Mouse (Mus musculus) stomach, embryonic 16.5 days (tissue): ENCODE data around the gene Xpr1. TPM values are rescaled to one million over a fixed set of nuclear protein-coding genes. Genes with fewer than 3 reads are reported as not detected.

Experiments used
- ATAC-seq: fragments of 200-750 bp; cut with Nextera tagmentation; 2 replicates; pipeline ENCODE4 v1.8.0; 2017; ENCODE audit warnings: moderate number of reproducible peaks, moderate TSS enrichment; ENCODE audit not compliant: insufficient read depth, low FRiP score
- H3K27ac ChIP-seq: fragments of 300-500 bp; sonication (generic); 2 replicates; pipeline ENCODE4 v1.5.1; 2014; ENCODE audit warnings: low read length
- H3K27me3 ChIP-seq: fragments of 300-500 bp; sonication (generic); 2 replicates; pipeline ENCODE4 v1.6.1; 2014; ENCODE audit warnings: low read length, control low read depth, mixed read lengths; ENCODE audit not compliant: control insufficient read depth, insufficient read depth
- H3K36me3 ChIP-seq: fragments of 300-500 bp; sonication (generic); 2 replicates; pipeline ENCODE4 v1.6.1; 2014; ENCODE audit warnings: low read length; ENCODE audit not compliant: control insufficient read depth, insufficient read depth
- H3K4me1 ChIP-seq: fragments of 300-500 bp; sonication (generic); 2 replicates; pipeline ENCODE4 v1.6.1; 2014; ENCODE audit warnings: low read length, control low read depth, mixed read lengths; ENCODE audit not compliant: control insufficient read depth, insufficient read depth
- H3K4me2 ChIP-seq: fragments of 300-500 bp; sonication (generic); 2 replicates; pipeline ENCODE4 v1.6.1; 2014; ENCODE audit warnings: low read depth, low read length, mixed read lengths
- H3K4me3 ChIP-seq: fragments of 300-500 bp; sonication (generic); replicated peaks from 2 replicates; pipeline ENCODE4 v1.5.1; 2014; ENCODE audit warnings: mild to moderate bottlenecking, low read length
- H3K9ac ChIP-seq: fragments of 300-500 bp; sonication (generic); 2 replicates; pipeline ENCODE4 v1.6.1; 2014; ENCODE audit warnings: low read length
- H3K9me3 ChIP-seq: fragments of 300-500 bp; sonication (generic); replicated peaks from 2 replicates; pipeline ENCODE4 v1.6.1; 2016; ENCODE audit warnings: low read length, control low read depth; ENCODE audit not compliant: control insufficient read depth
- WGBS: fragments of 180-500 bp; shearing (Covaris S2); extraction: QIAGEN DNeasy Blood & Tissue Kit; methylation state at CpG from one replicate; pipeline ENCODE4 v1.1.7; 2014; 5-methylcytosine and 5-hydroxymethylcytosine counted together
- polyA plus RNA-seq: library from polyadenylated mRNA; unstranded; fragments of >200 nt; fragmentation: Nextera tagmentation; extraction: Ambion mirVana; gene quantifications from 2 replicates; pipeline ENCODE4 v1.2.1, GENCODE M21; 2015

Gene Xpr1
- polyA plus RNA-seq, 1 experiment from 2014 or later, result 7.8 TPM

DNA sequence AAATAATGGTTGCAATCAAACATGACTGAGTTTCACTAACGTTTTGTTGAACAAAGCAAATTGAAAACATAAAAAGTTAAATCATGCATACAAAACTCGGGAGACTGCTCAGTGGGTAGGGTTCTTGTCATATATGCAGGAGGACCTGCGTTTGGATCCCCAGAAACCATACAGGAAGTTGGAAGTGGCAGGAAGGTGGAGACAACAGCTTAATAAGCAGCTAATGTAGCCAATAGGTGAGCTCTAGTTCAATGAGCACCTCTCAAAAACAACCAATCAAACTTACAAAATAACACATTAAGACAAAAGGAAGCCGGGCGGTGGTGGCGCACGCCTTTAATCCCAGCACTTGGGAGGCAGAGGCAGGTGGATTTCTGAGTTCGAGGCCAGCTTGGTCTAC is 162.9 kb downstream of the Xpr1 start:
- H3K9ac ChIP-seq, result no peak overlapping the region
- no peak overlapping the region for H3K4me2 ChIP-seq
- no peak overlapping the region for H3K4me3 ChIP-seq
- no peak for ATAC-seq
- no peaks in the 10 kb centered on the region for H3K36me3 ChIP-seq
- H3K27me3 ChIP-seq, result no peaks in the 10 kb centered on the region
- no peaks in the 10 kb centered on the region for H3K4me1 ChIP-seq
- H3K9me3 ChIP-seq, result no peaks in the 10 kb centered on the region
- no peak overlapping the region for H3K27ac ChIP-seq
- WGBS, result 93% methylated on average over 8 of the region's 8 CpGs

DNA sequence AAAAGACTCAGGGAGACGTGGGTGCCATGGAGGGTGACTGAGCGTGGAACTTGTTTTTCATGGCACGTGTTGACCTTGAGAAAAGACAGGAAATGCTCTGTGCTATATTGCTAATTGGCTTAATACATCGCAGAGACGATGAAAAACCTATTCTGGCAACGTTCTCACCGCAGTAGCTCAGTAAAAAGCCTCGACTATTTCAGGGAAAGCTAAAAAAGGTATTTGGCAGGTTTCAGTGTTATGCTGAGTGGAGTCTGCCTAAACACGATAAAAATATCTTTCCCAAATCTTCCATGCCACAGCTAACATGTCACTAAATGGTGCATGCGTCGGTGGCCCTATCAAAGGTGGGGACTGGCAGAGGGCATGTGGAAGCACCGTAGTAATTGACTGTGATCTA is 164.1 kb downstream of the Xpr1 start:
- no peaks in the 10 kb centered on the region for H3K9me3 ChIP-seq

DNA sequence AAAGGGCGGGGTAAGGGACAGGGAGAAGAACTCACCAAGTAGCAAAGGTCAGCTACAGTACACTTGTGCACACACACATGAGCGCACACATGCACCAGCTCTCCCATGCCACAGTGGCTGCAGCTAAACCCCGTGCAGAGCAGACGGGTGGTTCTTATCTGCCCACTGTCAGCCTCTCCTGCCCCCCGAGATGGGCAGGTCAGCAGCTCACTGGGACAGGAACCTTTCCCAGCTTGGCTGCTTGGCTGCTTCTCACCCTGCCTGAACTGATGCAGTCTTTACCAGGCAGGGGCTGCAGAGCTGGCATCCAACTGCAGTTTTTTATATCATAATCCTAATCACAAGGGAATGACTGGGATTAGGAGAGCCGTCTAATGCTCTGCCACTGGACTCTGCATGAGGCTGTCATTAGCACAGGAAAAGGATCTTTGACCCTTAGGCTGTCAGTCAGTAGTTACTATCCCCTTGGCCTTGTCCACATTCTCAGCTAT is 164.5 kb downstream of the Xpr1 start:
- Histone ChIP-seq H3K4me2 (no peak overlapping the region), H3K27ac (no peak overlapping the region), H3K27me3 (no peaks in the 10 kb centered on the region), H3K9ac (no peak overlapping the region), H3K4me1 (no peaks in the 10 kb centered on the region), H3K36me3 (no peaks in the 10 kb centered on the region), H3K4me3 (no peak overlapping the region), H3K9me3 (no peaks in the 10 kb centered on the region)
- 43% methylated on average over 6 of the region's 6 CpGs for WGBS
- no peak for ATAC-seq

More for the DNA sequence above, 164.1 kb downstream of the Xpr1 start:
- H3K27me3 ChIP-seq, result no peaks in the 10 kb centered on the region
- WGBS, result 64% methylated on average over 12 of the region's 12 CpGs
- no peak overlapping the region for H3K4me2 ChIP-seq
- no peak overlapping the region for H3K9ac ChIP-seq
- no peaks in the 10 kb centered on the region for H3K4me1 ChIP-seq
- no peaks in the 10 kb centered on the region for H3K36me3 ChIP-seq
- no peak for ATAC-seq
- no peak overlapping the region for H3K4me3 ChIP-seq
- H3K27ac ChIP-seq, result no peak overlapping the region

GRCm38 (mm10) chr1:155251596-155251995 is 165.6 kb downstream of the Xpr1 start:
- Histone ChIP-seq H3K36me3 (no peaks in the 10 kb centered on the region), H3K4me2 (no peak overlapping the region), H3K4me1 (no peaks in the 10 kb centered on the region), H3K27me3 (peaks cover 4% of the 10 kb centered on the region; the same call in 1 of the 2 replicates), H3K27ac (no peak overlapping the region), H3K9ac (no peak overlapping the region), H3K9me3 (no peaks in the 10 kb centered on the region), H3K4me3 (no peak overlapping the region)
- 76% methylated on average over 5 of the region's 5 CpGs for WGBS
- ATAC-seq, result no peak

DNA sequence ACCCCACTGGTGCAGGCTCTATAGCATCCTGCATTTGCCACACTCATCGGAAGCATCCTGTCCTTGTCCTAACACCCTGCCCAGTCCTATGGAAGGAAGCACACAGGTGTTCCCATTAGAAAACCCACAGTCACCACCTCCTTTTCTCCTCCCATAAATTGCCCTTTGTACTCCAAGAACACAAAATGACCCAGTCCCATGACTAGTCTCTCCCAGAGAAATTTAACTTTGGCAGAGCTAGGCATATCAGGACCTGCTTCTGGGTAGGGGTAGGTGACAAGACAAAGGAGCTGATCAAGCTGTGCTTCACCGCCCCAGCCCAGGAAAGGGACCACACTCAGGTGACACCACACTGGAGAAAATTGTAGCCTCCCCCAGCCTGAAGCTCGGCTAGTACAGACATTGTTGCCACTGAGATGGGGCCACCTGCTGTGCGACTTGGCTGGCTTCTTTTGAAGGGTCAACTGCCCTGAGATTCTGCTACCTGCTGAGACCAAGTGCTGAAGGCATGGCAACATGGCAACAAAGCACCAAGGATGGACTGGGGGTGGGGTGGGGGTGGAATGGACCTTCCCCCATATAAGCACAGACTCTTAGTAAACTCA is 166.6 kb downstream of the Xpr1 start:
- no peak for ATAC-seq
- 47% methylated on average over 4 of the region's 4 CpGs for WGBS

GRCm38 (mm10) chr1:155249896-155250295 is 167.3 kb downstream of the Xpr1 start:
- WGBS, result 49% methylated on average over 5 of the region's 5 CpGs
- H3K4me1 ChIP-seq, result no peaks in the 10 kb centered on the region
- H3K4me2 ChIP-seq, result no peak overlapping the region
- no peak overlapping the region for H3K4me3 ChIP-seq
- H3K27ac ChIP-seq, result no peak overlapping the region
- no peaks in the 10 kb centered on the region for H3K9me3 ChIP-seq
- H3K27me3 ChIP-seq, result peaks cover 11% of the 10 kb centered on the region; the same call in 1 of the 2 replicates
- H3K36me3 ChIP-seq, result no peaks in the 10 kb centered on the region
- no peak for ATAC-seq
- no peak overlapping the region for H3K9ac ChIP-seq

More for the DNA sequence above, 166.6 kb downstream of the Xpr1 start:
- no peak overlapping the region for H3K27ac ChIP-seq
- H3K27me3 ChIP-seq, result peaks cover 7% of the 10 kb centered on the region; the same call in 1 of the 2 replicates
- no peaks in the 10 kb centered on the region for H3K36me3 ChIP-seq
- H3K9ac ChIP-seq, result no peak overlapping the region
- H3K4me2 ChIP-seq, result no peak overlapping the region
- no peak overlapping the region for H3K4me3 ChIP-seq
- H3K4me1 ChIP-seq, result no peaks in the 10 kb centered on the region
- no peaks in the 10 kb centered on the region for H3K9me3 ChIP-seq

DNA sequence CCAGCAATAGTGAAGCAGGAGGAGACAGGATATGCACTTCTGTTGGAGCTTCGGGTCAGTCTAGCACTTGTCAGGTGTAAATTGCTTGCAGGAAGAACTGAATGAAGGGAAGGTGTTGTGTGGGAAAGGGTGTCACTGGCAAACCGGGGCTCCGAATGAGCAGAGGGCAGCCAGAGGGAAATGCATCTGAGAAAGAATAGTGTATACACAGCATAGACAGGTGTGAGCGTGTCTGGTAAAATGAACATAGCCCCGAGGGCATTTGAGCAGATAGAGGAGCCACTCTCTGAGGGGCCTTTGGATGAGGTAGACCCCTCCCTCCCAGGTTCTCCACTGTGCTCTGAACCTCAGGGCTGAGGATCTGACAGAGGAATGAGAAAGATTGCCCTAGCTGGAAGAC is 169.2 kb downstream of the Xpr1 start:
- WGBS, result 42% methylated on average over 5 of the region's 5 CpGs
- H3K27ac ChIP-seq, result no peak overlapping the region

GRCm38 (mm10) chr1:155247441-155247840 is 169.8 kb downstream of the Xpr1 start:
- H3K4me2 ChIP-seq, result no peak overlapping the region
- ATAC-seq, result no peak
- H3K4me1 ChIP-seq, result no peaks in the 10 kb centered on the region; the same call in 1 of the 2 replicates
- H3K9ac ChIP-seq, result no peak overlapping the region
- peaks cover 21% of the 10 kb centered on the region for H3K27me3 ChIP-seq
- H3K36me3 ChIP-seq, result no peaks in the 10 kb centered on the region
- no peaks in the 10 kb centered on the region for H3K9me3 ChIP-seq
- no peak overlapping the region for H3K27ac ChIP-seq
- 21% methylated on average over 5 of the region's 5 CpGs for WGBS
- no peak overlapping the region for H3K4me3 ChIP-seq

More for the DNA sequence above, 169.2 kb downstream of the Xpr1 start:
- H3K36me3 ChIP-seq, result no peaks in the 10 kb centered on the region
- no peak overlapping the region for H3K4me3 ChIP-seq
- H3K4me1 ChIP-seq, result no peaks in the 10 kb centered on the region; the same call in 1 of the 2 replicates
- no peaks in the 10 kb centered on the region for H3K9me3 ChIP-seq
- H3K27me3 ChIP-seq, result peaks cover 20% of the 10 kb centered on the region
- no peak overlapping the region for H3K4me2 ChIP-seq
- no peak for ATAC-seq
- no peak overlapping the region for H3K9ac ChIP-seq

GRCm38 (mm10) chr1:155245516-155245915 is 171.7 kb downstream of the Xpr1 start:
- WGBS, result 74% methylated on average over 7 of the region's 7 CpGs
- Histone ChIP-seq H3K36me3 (no peaks in the 10 kb centered on the region), H3K27me3 (peaks cover 21% of the 10 kb centered on the region), H3K4me2 (peak overlapping the region; percentile 79), H3K4me1 (no peaks in the 10 kb centered on the region; the same call in 1 of the 2 replicates), H3K9me3 (no peaks in the 10 kb centered on the region), H3K9ac (no peak overlapping the region), H3K4me3 (no peak overlapping the region), H3K27ac (no peak overlapping the region)
- no peak for ATAC-seq
